Mouse (Mus musculus): ENCODE data around the gene Hist1h3f. TPM values are rescaled to one million over a fixed set of nuclear protein-coding genes. Genes with fewer than 3 reads are reported as not detected.

Hist1h3f gene
- total RNA-seq (2014; rRNA removed; ENCODE audit: low replicate concordance) = 441 and 779 TPM in 2 replicates
- polyA plus RNA-seq (2015; fragmentation: Nextera tagmentation; extraction: Ambion mirVana) = 0.29 and 0.45 TPM in 2 replicates

GRCm38 (mm10) chr13:23543965-23544786 lies at the start of gene Hist1h3f:
Hist1h3f (plus strand) TSS chr13:23544052.
- Histone ChIP-seq H3K9me3 (replicated peaks; ENCODE audit: control insufficient read depth, low read length) (no peaks in the 10 kb centered on the region), H3K4me1 (ENCODE audit: control insufficient read depth, insufficient read depth) (no peaks in the 10 kb centered on the region), H3K4me3 (ENCODE audit: low read depth, low read length) (peak within 1 kb of the TSS; percentile 57), H3K4me2 (ENCODE audit: low read depth, low read length) (peak within 1 kb of the TSS; percentile 81), H3K9ac (replicated peaks; ENCODE audit: low read depth, low read length) (peak within 1 kb of the TSS; percentile 59), H3K27ac (ENCODE audit: low read depth) (peak within 1 kb of the TSS; percentile 95), H3K36me3 (replicated peaks; ENCODE audit: control insufficient read depth, insufficient read depth, low read length) (no peaks in the 10 kb centered on the region), H3K27me3 (ENCODE audit: control insufficient read depth, insufficient read depth, low read length) (no peaks in the 10 kb centered on the region)
- no peak for TF ChIP-seq CTCF (IDR thresholded peaks at IDR 0.05; ENCODE audit: low read depth)
- TF ChIP-seq EP300 (IDR thresholded peaks at IDR 0.05; ENCODE audit: low read depth) = no peak
- DNase-seq (ENCODE audit: low spot score) (peak; percentile 98), ATAC-seq (ENCODE audit: insufficient read depth, low read depth) (peak; percentile 88)
- WGBS = under 1% methylated on average over 22 of the region's 45 CpGs

- Histone ChIP-seq H3K4me1 (ENCODE audit: control insufficient read depth, insufficient read depth) (no peaks in the 10 kb centered on the region), H3K9ac (replicated peaks; ENCODE audit: low read depth, low read length) (no peak overlapping the region), H3K4me3 (ENCODE audit: low read depth, low read length) (no peak overlapping the region), H3K27me3 (ENCODE audit: control insufficient read depth, insufficient read depth, low read length) (no peaks in the 10 kb centered on the region), H3K9me3 (replicated peaks; ENCODE audit: control insufficient read depth, low read length) (no peaks in the 10 kb centered on the region), H3K4me2 (ENCODE audit: low read depth, low read length) (no peak overlapping the region), H3K36me3 (replicated peaks; ENCODE audit: control insufficient read depth, insufficient read depth, low read length) (no peaks in the 10 kb centered on the region), H3K27ac (ENCODE audit: low read depth) (no peak overlapping the region)
- 79% methylated on average over 6 of the region's 6 CpGs for WGBS
- ATAC-seq (ENCODE audit: insufficient read depth, low read depth) (no peak), DNase-seq (ENCODE audit: low spot score) (no peak)
- TF ChIP-seq EP300 (IDR thresholded peaks at IDR 0.05; ENCODE audit: low read depth) (no peak), CTCF (IDR thresholded peaks at IDR 0.05; ENCODE audit: low read depth) (no peak)
Measured at GRCm38 (mm10) chr13:23495526-23495925, 48.3 kb upstream of the Hist1h3f start.

- TF ChIP-seq CTCF (IDR thresholded peaks at IDR 0.05; ENCODE audit: low read depth) = no peak
- no peak for TF ChIP-seq EP300 (IDR thresholded peaks at IDR 0.05; ENCODE audit: low read depth)
- no peak overlapping the region for H3K27ac ChIP-seq (ENCODE audit: low read depth)
Measured at GRCm38 (mm10) chr13:23497656-23498321, 46.1 kb upstream of the Hist1h3f start.

GRCm38 (mm10) chr13:23498653-23499052 lies 45.2 kb upstream of the Hist1h3f start:
- no peaks in the 10 kb centered on the region for H3K36me3 ChIP-seq (replicated peaks; ENCODE audit: control insufficient read depth, insufficient read depth, low read length)
- peak overlapping the region; percentile 50 for H3K4me2 ChIP-seq (ENCODE audit: low read depth, low read length)
- H3K27me3 ChIP-seq (ENCODE audit: control insufficient read depth, insufficient read depth, low read length) = no peaks in the 10 kb centered on the region
- H3K4me3 ChIP-seq (ENCODE audit: low read depth, low read length) = peak overlapping the region; percentile 24
- no peak for TF ChIP-seq EP300 (IDR thresholded peaks at IDR 0.05; ENCODE audit: low read depth)
- TF ChIP-seq CTCF (IDR thresholded peaks at IDR 0.05; ENCODE audit: low read depth) = no peak
- ATAC-seq (ENCODE audit: insufficient read depth, low read depth) = no peak
- H3K27ac ChIP-seq (ENCODE audit: low read depth) = no peak overlapping the region
- H3K9me3 ChIP-seq (replicated peaks; ENCODE audit: control insufficient read depth, low read length) = no peaks in the 10 kb centered on the region
- no peak overlapping the region for H3K9ac ChIP-seq (replicated peaks; ENCODE audit: low read depth, low read length)
- no peak for DNase-seq (ENCODE audit: low spot score)
- 8% methylated on average over 10 of the region's 10 CpGs for WGBS
- 0 out of 2 replicates have a peak, but pooled peaks cover 4% of the 10 kb centered on the region for H3K4me1 ChIP-seq (ENCODE audit: control insufficient read depth, insufficient read depth)

More at GRCm38 (mm10) chr13:23497656-23498321, 46.1 kb upstream of the Hist1h3f start:
- 0 out of 2 replicates have a peak, but pooled peaks cover 3% of the 10 kb centered on the region for H3K4me1 ChIP-seq (ENCODE audit: control insufficient read depth, insufficient read depth)
- no peaks in the 10 kb centered on the region for H3K27me3 ChIP-seq (ENCODE audit: control insufficient read depth, insufficient read depth, low read length)
- DNase-seq (ENCODE audit: low spot score) (no peak), ATAC-seq (ENCODE audit: insufficient read depth, low read depth) (no peak)
- H3K4me3 ChIP-seq (ENCODE audit: low read depth, low read length) = peak overlapping the region; percentile 24
- WGBS = 17% methylated on average over 19 of the region's 19 CpGs
- no peaks in the 10 kb centered on the region for H3K9me3 ChIP-seq (replicated peaks; ENCODE audit: control insufficient read depth, low read length)
- H3K4me2 ChIP-seq (ENCODE audit: low read depth, low read length) = peak overlapping the region; percentile 50
- H3K9ac ChIP-seq (replicated peaks; ENCODE audit: low read depth, low read length) = no peak overlapping the region
- H3K36me3 ChIP-seq (replicated peaks; ENCODE audit: control insufficient read depth, insufficient read depth, low read length) = no peaks in the 10 kb centered on the region

GRCm38 (mm10) chr13:23499943-23500342 lies 43.9 kb upstream of the Hist1h3f start:
- no peaks in the 10 kb centered on the region for H3K36me3 ChIP-seq (replicated peaks; ENCODE audit: control insufficient read depth, insufficient read depth, low read length)
- no peak overlapping the region for H3K9ac ChIP-seq (replicated peaks; ENCODE audit: low read depth, low read length)
- WGBS = 39% methylated on average over 7 of the region's 7 CpGs
- H3K4me3 ChIP-seq (ENCODE audit: low read depth, low read length) = no peak overlapping the region
- 0 out of 2 replicates have a peak, but pooled peaks cover 9% of the 10 kb centered on the region for H3K4me1 ChIP-seq (ENCODE audit: control insufficient read depth, insufficient read depth)
- no peak for TF ChIP-seq EP300 (IDR thresholded peaks at IDR 0.05; ENCODE audit: low read depth)
- TF ChIP-seq CTCF (IDR thresholded peaks at IDR 0.05; ENCODE audit: low read depth) = no peak
- ATAC-seq (ENCODE audit: insufficient read depth, low read depth) = no peak
- H3K27ac ChIP-seq (ENCODE audit: low read depth) = no peak overlapping the region
- no peaks in the 10 kb centered on the region for H3K9me3 ChIP-seq (replicated peaks; ENCODE audit: control insufficient read depth, low read length)
- H3K27me3 ChIP-seq (ENCODE audit: control insufficient read depth, insufficient read depth, low read length) = no peaks in the 10 kb centered on the region
- no peak for DNase-seq (ENCODE audit: low spot score)
- H3K4me2 ChIP-seq (ENCODE audit: low read depth, low read length) = no peak overlapping the region
